Mouse (Mus musculus) mouse trophoblast stem cell (cell line): ENCODE measurements at regions not wholly inside any gene's neighbourhood (a gene's known extent, or its start where the extent isn't known, plus 50 kb on each side); places are given as distances from the start of the nearest gene placed in this dataset.

Experiments
- in situ Hi-C, 2 experiments: fragments of 300-500 bp; cut with MseI, MboI; formaldehyde crosslinking; loops; 2 replicates in 1 of 2; 3 replicates in 1 of 2; pipeline ENCODE4 v1.15.1; 2025

DNA sequence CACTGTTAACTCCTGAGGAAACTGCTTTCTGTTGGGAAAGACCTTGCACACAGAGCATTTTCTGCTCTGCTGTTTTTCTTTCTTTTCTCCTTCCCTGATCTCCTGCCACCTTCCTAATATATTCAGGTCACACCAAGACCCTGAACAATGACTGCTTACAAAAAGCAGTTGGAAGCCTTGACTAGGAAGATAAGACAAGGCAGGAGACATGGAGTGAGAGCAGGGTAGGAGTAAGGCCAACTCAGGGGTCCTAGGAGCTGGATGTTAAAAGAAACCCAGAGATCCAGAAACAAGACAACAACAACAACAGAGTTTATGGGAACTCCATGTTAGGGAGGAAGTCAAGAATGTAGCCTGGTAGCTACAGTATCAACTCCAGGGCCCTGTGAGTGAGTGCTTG is 426.9 kb downstream of the Sorl1 start:
- in situ Hi-C loops = no loop called here

DNA sequence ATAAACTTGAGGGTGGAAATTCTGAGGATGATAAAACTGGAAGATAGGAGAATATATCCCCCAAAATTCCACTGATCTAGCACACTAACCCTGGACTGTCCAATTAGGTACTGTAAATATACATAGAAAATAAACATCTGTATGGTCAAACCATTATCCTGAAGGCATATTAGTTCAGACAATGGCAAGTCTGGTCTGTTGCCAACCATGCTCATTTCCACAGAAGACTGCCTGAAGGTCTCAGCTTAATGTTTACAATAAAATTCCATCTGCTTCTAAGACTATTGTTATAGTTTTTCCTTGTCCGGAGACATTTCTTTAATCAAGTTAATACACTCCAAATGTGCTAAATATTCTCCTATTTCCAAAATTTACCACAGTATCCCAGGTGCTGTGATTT is 441.2 kb downstream of the Sorl1 start:
- in situ Hi-C loops = no loop called here

DNA sequence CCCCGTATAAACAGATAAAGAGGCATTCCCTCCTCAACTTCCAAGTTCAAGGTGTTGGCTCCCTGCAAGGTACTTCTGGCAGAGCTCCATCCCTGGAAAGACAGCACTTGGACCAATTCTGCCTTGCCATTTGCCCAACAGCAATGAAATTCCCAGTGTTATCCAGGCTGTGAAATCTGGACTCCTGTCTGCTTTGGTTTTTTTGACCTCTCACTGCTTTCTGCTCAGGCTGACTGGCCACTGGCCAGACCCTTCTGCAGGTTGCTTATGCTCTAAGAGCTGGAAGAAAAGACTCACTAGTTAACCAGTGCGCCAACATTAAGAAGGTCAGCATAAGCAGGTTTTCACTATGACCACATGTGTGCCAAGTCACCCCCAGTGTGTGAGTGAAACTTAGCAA is 448.4 kb downstream of the Sorl1 start:
- in situ Hi-C loops = no loop called here

DNA sequence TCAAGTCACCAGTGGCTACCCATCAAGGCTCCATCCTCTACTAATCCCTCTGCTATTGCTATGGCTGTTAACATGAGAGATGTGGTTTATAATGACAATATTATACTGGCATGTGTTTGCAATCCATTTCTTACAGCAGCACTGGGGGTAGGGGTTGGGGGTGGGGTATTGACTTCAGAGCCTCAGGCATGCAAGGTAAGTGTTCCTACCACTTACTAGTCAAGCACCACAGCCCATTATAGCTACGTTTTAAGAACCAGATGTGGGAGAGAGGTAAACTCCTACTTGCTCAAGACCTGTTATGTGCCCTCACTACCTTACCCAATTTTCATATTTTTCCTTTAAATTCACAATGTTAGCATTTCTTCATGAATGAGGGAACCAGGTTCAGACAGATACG is 451.1 kb downstream of the Sorl1 start:
- in situ Hi-C loops = no loop called here

DNA sequence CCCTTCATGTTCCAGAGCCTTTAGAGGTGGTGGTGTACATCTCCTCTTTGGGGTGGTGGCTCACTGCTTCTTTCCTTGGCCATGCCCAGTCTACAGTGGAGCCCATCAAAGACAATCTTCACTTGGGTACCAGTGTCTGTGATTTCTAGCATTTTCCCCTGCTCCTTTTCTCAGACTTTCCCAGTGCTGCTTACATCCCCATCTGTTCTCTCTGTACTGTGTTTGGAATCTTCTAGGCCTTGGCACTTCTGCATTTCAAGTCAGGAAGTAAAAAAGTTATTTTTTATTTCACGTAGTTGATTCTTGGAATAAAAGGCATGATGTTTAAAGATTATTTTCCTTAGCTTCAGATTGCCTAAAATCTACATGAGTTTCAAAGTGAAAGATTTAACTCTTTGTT is 455.4 kb downstream of the Sorl1 start:
- in situ Hi-C loops = no loop called here

DNA sequence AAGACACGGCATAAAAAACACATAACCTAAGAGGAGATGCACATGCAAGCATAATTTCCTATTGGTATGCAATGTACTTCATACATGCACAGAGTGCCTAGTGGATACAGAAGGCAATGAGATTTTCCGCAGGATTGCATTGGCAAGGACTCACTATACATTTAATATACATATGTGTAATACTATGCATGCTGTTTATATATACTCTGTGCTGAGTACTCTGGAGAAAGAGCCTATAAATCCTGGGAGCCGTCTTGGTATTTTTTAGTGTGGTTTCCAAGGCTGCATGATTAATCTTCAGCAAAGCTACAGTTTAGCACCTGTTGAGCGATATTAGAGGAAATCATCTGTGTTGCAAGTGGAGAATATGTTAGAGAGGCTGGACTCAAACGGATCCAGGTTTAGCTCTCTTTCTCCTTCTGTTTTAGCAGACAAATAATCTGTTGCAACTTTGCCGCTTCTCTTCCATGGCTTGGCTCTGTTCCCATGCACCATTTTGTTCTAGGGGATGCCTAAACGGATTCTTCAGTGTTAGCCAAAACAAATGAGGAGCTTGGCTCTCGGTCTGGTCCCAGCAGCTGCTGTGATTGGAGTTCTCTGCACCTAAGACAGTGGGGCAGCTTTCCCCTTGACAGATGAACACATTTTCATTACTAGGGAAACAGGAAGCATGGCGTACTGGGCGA is 459.0 kb downstream of the Sorl1 start:
- in situ Hi-C loops = no loop called here

DNA sequence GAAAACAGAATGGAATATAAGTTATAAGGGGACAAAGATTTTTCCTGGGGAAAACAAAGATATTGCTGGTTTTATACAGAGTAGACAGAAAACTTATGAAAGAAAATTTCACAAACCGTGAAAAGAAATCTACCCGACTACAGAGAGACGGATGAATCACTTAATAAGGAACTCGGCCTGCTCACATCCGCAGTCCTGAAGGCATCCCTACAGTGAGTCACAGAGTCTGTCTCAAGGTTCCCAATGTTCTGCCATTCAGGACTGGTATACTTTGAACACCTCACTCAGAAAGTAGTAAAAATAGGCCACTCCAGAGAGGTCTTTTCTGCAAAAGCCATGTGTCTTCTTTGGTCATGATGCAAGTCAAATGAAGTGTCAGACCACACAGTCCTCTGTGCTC is 463.5 kb downstream of the Sorl1 start:
- in situ Hi-C loops = no loop called here

DNA sequence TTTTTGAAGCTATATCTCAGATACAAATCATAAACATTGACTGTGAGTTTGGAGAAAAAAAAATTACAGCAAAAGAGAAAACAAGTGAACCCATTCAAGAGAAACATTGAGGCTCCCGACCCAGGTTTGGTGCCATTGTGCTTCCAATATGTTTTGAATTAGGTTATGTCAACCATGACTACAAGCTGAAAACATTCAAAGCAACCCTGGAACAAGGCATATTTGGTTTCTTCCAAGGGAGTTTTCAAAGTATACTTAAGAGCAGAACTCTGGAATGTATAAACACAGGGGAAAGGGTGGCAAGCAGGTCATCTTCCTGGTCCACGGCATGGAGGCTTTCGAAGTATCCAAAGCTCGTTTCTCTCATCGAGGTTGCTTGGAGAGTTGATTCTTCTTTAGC is 464.1 kb downstream of the Sorl1 start:
- in situ Hi-C loops = no loop called here

DNA sequence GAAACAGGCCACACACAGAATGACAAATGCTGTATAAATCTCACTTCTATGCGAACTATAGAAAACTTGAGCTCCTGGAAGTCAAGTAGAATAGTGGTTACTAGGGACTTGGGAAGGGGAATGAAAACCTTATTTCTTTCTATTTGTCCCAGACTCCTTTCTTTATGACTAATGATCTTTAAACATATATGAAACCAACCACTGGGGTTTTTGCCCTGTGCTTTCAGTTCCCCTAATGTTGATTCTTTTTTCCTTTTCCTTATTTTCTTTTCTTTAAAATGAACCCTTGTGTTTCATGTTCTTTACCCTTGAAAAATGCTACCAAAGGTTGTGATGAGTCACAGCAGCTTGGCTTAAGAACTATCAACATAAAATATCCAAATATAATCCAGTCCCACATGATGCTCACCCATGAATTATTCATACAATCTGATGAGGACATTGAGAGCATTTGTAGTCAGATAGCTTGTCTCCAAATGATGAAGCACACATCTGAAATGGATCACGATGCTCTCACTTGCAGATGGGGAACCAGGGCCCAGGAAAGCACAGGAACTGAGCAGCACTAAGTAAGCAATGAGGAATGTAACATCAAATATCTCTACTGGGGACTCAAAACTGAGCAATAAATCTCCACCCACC is 470.2 kb upstream of the Ubash3b start:
- in situ Hi-C loops = no loop called here

DNA sequence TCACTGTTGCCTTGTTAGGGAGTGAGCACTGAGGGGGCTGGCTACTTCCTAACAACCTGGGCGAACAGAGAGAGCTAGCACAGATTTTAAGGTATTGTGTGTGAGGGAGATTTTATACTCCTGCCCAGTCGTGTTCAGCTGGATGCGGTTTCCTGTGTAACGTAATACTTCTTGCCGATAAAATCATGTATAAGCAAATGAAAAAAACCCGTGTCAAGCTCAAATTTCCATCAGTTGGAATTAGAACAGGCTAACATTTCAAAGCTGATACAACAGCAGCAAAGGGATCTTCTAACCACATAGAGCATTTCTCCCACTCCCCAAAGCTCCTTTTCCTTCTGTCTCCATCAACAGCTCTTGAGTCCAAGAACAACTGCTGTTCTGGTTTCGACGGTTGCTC is 459.8 kb upstream of the Ubash3b start:
- in situ Hi-C loops = no loop called here

DNA sequence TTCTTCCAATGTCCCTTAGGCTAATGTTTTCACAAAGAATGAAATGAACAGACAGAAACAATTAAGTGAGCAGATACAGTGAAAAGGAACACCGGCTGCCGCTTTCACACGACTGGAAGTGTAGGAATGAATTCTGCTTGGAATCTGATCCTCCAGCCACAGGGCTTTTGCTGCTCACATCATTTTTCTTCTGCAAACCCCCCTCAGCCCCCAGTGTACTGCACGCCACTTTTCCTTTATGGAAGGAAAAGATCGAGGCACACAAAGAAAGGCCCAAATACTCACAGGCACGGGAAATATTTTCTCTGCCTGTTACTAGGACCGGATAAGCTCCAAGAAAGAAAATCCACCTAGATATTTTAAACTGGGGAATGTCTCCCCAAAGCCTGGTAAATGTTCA is 452.5 kb upstream of the Ubash3b start:
- in situ Hi-C loops = no loop called here

DNA sequence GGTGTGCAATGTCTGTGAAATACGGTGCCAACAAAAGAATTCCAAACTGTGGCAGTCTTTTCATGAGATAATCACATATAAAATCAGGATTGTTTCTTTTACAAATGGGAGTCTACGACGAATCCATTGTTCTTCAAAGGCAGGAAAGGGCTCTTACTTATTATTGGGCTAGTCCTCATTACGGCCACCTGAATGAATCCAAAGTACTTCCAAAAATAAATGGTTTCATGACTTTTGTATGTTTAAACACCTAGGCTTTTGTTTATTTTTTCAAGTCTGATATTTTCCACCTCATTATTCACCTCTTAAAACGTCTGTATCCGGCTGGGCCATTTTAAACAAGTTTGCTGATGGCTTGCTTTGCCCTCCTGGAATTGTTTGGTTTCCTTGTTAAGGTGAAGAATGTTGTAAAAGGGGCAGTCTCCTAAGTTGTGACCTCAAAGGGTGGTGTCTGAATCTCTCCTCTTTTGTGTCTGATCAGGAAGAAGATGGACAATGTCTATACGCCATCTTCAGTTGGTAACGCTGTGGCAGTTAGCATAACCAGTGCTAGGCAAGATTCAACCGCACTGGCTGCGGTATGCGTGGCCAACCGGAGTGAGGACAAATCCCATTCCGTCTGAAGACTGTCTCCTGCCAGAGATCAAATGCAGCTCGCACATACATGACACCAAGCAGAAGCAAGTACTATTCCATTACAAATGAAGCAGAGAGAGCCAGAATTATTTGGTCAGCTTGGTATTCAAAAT is 451.5 kb upstream of the Ubash3b start:
- in situ Hi-C loops = no loop called here

DNA sequence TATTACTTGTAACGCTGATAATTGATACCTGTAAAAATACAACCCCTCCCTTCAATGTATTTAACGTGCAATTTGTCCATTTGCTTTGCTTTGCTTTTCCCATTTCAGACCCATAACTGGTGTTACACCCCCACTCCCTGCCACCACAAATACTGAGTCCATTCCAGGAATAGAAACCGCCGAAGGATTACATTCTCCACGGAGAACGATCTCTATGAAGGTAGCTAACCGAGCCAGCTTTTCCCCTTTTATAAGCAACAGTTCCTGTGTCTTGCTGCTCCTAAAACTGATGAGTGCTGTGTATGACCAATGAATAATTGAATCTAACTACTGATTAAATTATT is 450.9 kb upstream of the Ubash3b start:
- in situ Hi-C loops = no loop called here

DNA sequence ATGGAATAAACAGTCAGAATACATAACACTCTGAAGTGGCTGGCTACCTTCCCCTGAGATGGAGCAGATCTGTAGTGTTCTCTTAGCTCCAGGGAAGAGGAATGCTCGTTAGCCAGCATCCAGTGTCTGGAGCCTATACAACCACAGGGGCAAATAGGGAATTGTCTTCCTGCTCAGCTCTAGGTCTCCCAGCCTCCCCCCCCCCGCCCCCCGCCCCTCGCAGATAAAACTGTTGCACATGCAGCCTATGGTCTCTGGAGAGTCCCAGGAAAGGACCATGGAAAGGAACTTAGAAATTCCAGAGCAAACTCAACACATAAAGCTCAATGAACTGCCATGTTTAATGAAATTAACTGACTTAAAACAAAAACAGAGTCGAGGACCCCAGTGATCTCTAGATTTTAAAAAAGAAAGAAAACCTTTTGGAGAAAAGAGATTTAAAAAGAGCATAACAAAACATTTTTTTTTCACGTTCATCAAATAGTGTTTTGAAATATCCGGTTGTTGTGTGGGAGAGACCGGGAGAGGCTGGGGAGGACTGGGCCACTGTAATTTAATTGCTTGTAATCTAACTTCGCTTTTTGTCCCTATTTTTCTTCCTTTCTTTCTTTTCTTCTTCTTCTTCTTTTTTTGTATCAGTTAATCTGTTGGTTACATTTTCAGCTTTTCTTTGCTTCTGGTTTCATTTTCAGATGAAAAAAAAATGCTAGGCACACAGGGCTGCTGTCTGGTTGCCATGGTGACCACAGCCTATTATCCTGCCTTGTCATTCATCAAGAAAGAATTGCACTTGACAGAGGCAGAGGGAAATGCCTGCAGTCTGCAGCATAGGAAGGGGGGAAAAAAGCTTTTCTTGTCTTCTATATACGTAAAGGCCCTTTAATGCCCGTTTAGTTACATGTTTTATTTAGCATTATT is 450.3 kb upstream of the Ubash3b start:
- in situ Hi-C loops = no loop called here

DNA sequence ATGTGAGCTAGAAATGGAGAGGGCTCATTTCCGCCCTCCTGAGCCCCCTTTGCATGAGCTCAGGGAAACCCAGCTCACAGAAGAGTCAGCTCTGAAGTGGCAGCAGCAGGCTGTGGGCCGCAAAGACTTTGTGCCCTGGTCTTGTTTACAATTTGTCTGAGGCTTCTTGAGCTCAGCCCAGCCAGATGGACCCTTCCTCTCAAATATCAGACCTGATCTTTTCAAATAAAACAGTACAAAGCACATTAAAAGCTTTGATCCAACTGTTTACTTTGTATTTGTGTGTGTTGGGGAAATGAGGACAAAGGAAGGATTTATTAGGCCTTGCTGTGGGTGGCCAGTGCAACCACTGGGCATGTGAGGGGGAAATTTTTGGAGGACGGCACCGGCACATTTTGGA is 448.9 kb upstream of the Ubash3b start:
- in situ Hi-C loops = no loop called here

DNA sequence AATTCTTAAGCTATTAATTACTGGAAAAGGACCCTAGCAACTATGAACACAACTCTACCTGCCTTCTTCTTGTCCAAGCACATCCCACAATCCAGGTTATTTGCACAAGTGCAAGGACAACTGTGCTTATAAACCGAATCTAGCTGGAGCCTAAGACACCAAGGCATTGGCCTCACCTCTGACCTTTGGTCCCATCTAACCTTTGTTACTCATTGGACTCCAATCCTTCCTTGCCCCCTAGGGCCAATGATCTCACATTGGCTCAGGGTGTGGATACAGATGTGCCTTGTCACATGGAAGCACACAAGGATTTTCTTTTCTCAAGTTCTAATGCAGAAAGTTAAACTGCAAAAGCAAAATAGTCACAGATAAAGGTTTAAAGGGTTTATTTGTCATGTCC is 444.6 kb upstream of the Ubash3b start:
- in situ Hi-C loops = no loop called here

DNA sequence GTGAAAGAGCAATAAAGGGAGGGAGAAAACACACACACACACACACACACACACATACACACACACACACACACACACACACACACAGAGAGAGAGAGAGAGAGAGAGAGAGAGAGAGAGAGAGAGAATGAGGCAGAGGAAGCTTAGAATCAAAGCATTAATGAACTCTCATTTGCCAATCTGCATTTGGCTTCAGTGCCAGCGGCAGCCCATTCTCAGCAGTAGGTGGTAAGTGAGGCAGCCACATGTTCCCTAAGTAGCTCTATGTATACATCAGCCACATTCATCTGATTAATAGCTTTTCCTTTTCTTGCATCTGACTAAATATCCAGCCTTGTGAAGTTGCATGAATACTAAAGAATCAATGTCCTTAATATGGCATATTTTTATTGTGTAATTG is 443.4 kb upstream of the Ubash3b start:
- in situ Hi-C loops = no loop called here

DNA sequence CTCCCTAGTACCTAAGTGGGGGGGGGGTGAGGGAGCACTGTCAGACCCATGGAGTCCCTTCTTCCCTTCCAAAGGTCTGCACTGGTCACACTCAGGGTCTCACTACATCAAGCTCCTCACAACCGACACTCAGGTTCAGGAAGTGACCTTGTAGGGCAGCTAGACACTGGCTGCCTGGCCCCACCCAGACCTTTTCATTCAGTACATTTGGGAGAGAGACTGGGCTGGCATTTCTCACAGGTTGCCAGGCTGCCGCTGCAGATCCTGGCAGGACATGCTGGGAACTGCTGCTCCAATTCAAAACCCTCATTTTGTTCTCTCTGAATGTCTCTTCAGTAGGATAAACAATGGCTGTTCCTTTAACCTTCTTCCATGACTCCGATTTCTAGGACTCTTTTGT is 439.3 kb upstream of the Ubash3b start:
- in situ Hi-C loops = no loop called here

DNA sequence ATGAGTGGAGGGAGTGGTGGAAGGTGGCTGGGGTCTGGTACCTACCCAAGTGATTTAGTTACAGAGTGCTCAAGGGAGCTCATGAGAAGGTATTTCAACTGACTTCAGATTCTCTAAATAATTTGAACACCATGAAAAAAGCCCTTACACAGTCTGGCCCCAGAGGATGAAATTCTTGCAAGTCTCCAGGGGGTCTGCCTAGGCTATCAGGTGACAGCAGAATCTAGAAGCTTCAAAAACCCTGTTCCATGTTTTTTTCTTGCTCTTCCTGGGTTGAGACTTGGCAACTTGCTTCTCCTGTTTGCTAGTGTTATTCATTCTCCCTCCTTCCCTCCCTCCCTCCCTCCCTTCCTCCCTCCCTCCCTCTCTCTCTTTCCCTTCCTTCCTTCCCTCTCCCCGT is 438.4 kb upstream of the Ubash3b start:
- in situ Hi-C loops = no loop called here

DNA sequence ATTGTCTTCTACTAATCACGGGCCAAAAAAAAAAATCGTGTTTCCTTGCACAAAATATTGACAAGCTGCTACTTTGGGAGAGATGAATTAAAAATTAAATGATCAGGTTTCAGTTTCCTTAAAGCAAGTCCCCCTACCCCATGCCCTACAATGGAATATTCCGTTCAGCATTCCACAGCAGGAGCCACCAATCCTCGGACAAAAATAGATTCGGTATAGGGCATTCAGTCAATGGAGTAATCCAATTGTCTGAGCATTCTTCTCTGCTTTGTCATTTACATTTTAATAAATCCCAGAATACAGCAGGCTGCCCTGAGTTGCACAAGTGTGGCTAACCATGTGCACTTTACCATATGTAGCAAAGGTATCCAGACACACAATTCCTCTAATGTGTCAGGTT is 434.3 kb upstream of the Ubash3b start:
- in situ Hi-C loops = no loop called here

DNA sequence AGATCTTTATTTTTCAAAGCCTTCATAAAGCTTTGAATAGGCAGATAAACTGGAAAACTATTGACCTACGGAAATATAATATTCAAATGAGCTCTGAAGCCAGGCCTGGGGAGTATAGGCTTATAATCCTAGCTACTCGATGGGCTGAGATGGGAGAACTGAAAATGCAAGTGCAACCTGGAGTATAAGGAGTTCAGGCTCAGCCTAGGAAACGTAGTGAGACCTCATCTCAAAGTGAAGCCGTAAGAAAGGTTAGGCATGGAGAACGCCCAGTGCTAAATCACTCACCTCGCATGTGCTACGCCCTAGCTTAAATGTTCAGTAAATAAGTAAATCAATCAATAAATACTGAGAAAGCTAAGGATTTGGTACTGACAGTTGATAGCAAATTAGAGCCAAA is 432.5 kb upstream of the Ubash3b start:
- in situ Hi-C loops = no loop called here
